ENCODE assay signal across 17 mouse cellular contexts in genomic region chr12:117214272-117214671, GRCm38 (mm10).
DNase-seq lines count a peak whose midpoint lies in the region; ATAC-seq lines count a peak whose summit lies in the region.
"Had no signal": no experiment of that assay in that cellular context is flagged by ENCODE, and none has a peak within 500 bp of the region (broad histone marks: within the 10 kb centered on the region; RNA-seq: fewer than 3 reads in every experiment).

No protein-coding gene starts in this region.

- H3K9me3 ChIP-seq in hindbrain, embryonic 14.5 days (ENCODE audit: control insufficient read depth, low read length): no peaks in the 10 kb centered on the region
- H3K9me3 ChIP-seq in hindbrain, embryonic 12.5 days (replicated peaks): no peaks in the 10 kb centered on the region
- H3K9me3 ChIP-seq in midbrain, embryonic 13.5 days: no peaks in the 10 kb centered on the region
- no peaks in the 10 kb centered on the region for H3K9me3 ChIP-seq in midbrain, embryonic 11.5 days (ENCODE audit: control insufficient read depth, low read length)
- H3K9me3 ChIP-seq: forebrain, embryonic 15.5 days; heart, embryonic 15.5 days; limb, embryonic 10.5 days; liver, embryonic 15.5 days; megakaryocyte, embryonic 14.5 days had no signal

- no peak for DNase-seq in hindbrain, embryonic 14.5 days (ENCODE audit: low spot score)
- no peak for DNase-seq in midbrain, embryonic 11.5 days (ENCODE audit: low spot score, missing footprints)
- peak; percentile 71 to 77 for DNase-seq in left cerebral cortex, postnatal 36 days (ENCODE audit: low spot score in 2 of 2)
- DNase-seq in B cell, adult 2 months: no peak
- DNase-seq: cerebellum, adult 9-11 months; kidney, postnatal 25 days; thymus, postnatal 14 days had no signal

- ATAC-seq in hindbrain, embryonic 14.5 days (ENCODE audit: low FRiP score): no peak
- ATAC-seq in hindbrain, embryonic 12.5 days (ENCODE audit: low FRiP score): no peak
- ATAC-seq in midbrain, embryonic 13.5 days: 0 out of 2 replicates have a peak, but pooled peaks have one; percentile 18
- no peak for ATAC-seq in midbrain, embryonic 11.5 days (ENCODE audit: low FRiP score)
- no peak for ATAC-seq in CD4-positive, CD25-positive, alpha-beta regulatory T cell, adult 4 months
- ATAC-seq: intestine, postnatal 0 days; Patski had no signal

- intact Hi-C loops in left cerebral cortex, postnatal 36 days (cut with DNase I): no loop called here

- H3K36me3 ChIP-seq in hindbrain, embryonic 14.5 days (replicated peaks; ENCODE audit: control insufficient read depth, insufficient read depth): peaks cover 42% of the 10 kb centered on the region
- peaks cover 43% of the 10 kb centered on the region for H3K36me3 ChIP-seq in hindbrain, embryonic 12.5 days
- H3K36me3 ChIP-seq in midbrain, embryonic 13.5 days: peaks cover 82% of the 10 kb centered on the region
- H3K36me3 ChIP-seq in midbrain, embryonic 11.5 days (ENCODE audit: control insufficient read depth, insufficient read depth, low read length): peaks cover 52% of the 10 kb centered on the region
- H3K36me3 ChIP-seq: heart, embryonic 15.5 days; limb, embryonic 10.5 days; liver, embryonic 15.5 days had no signal

- no peaks in the 10 kb centered on the region for H3K27me3 ChIP-seq in hindbrain, embryonic 14.5 days (ENCODE audit: control insufficient read depth, insufficient read depth, low read length)
- H3K27me3 ChIP-seq in hindbrain, embryonic 12.5 days: no peaks in the 10 kb centered on the region
- H3K27me3 ChIP-seq in midbrain, embryonic 13.5 days: no peaks in the 10 kb centered on the region
- H3K27me3 ChIP-seq in midbrain, embryonic 11.5 days (ENCODE audit: control insufficient read depth, insufficient read depth, low read length): no peaks in the 10 kb centered on the region
- H3K27me3 ChIP-seq: forebrain, embryonic 15.5 days; heart, embryonic 15.5 days; liver, embryonic 15.5 days; megakaryocyte, embryonic 14.5 days; Patski had no signal

- no peak overlapping the region for H3K9ac ChIP-seq in hindbrain, embryonic 14.5 days
- no peak overlapping the region for H3K9ac ChIP-seq in hindbrain, embryonic 12.5 days
- H3K9ac ChIP-seq in midbrain, embryonic 13.5 days (replicated peaks): no peak overlapping the region
- H3K9ac ChIP-seq in midbrain, embryonic 11.5 days (ENCODE audit: low read length): no peak overlapping the region
- H3K9ac ChIP-seq: forebrain, embryonic 15.5 days; heart, embryonic 15.5 days; liver, embryonic 15.5 days had no signal

- WGBS in hindbrain, embryonic 14.5 days: 74% methylated on average over 4 of the region's 4 CpGs
- WGBS in hindbrain, embryonic 12.5 days: 89% methylated on average over 4 of the region's 4 CpGs
- 87% methylated on average over 4 of the region's 4 CpGs for WGBS in midbrain, embryonic 13.5 days
- WGBS in midbrain, embryonic 11.5 days: 93% methylated on average over 4 of the region's 4 CpGs

- H3K27ac ChIP-seq in hindbrain, embryonic 14.5 days: 0 out of 2 replicates have a peak overlapping the region, but pooled peaks have one; percentile 34
- H3K27ac ChIP-seq in hindbrain, embryonic 12.5 days: no peak overlapping the region
- H3K27ac ChIP-seq in midbrain, embryonic 13.5 days: peak overlapping the region; percentile 25; the same call in 1 of the 2 replicates
- no peak overlapping the region for H3K27ac ChIP-seq in midbrain, embryonic 11.5 days (ENCODE audit: low read depth, low read length)
- H3K27ac ChIP-seq: heart, embryonic 15.5 days; limb, embryonic 10.5 days; liver, embryonic 15.5 days had no signal

- H3K4me1 ChIP-seq in hindbrain, embryonic 14.5 days (replicated peaks; ENCODE audit: control insufficient read depth, insufficient read depth, low read length): no peaks in the 10 kb centered on the region; the same call in 1 of the 2 replicates
- H3K4me1 ChIP-seq in hindbrain, embryonic 12.5 days: no peaks in the 10 kb centered on the region
- peaks cover 13% of the 10 kb centered on the region for H3K4me1 ChIP-seq in midbrain, embryonic 13.5 days (replicated peaks)
- H3K4me1 ChIP-seq in midbrain, embryonic 11.5 days (ENCODE audit: control insufficient read depth, insufficient read depth, low read length): no peaks in the 10 kb centered on the region
- H3K4me1 ChIP-seq: heart, embryonic 15.5 days; limb, embryonic 10.5 days; liver, embryonic 15.5 days; megakaryocyte, embryonic 14.5 days had no signal

- H3K4me3 ChIP-seq in hindbrain, embryonic 14.5 days (replicated peaks; ENCODE audit: low read length): no peak overlapping the region
- H3K4me3 ChIP-seq in hindbrain, embryonic 12.5 days: no peak overlapping the region
- H3K4me3 ChIP-seq in midbrain, embryonic 13.5 days (replicated peaks): no peak overlapping the region
- H3K4me3 ChIP-seq in midbrain, embryonic 11.5 days (ENCODE audit: low read depth, low read length): no peak overlapping the region
- H3K4me3 ChIP-seq: forebrain, embryonic 15.5 days; heart, embryonic 15.5 days; limb, embryonic 10.5 days; liver, embryonic 15.5 days; megakaryocyte, embryonic 14.5 days had no signal

- no peak overlapping the region for H3K4me2 ChIP-seq in hindbrain, embryonic 14.5 days (replicated peaks)
- H3K4me2 ChIP-seq in hindbrain, embryonic 12.5 days (replicated peaks): no peak overlapping the region
- H3K4me2 ChIP-seq in midbrain, embryonic 13.5 days (replicated peaks): no peak overlapping the region
- no peak overlapping the region for H3K4me2 ChIP-seq in midbrain, embryonic 11.5 days
- H3K4me2 ChIP-seq: forebrain, embryonic 15.5 days; heart, embryonic 15.5 days; liver, embryonic 15.5 days had no signal

Comparison
In these comparisons a context has a peak if more than half of its experiments do, and no peak if none do; other contexts are left out.
1. H3K27ac ChIP-seq: peak in hindbrain, embryonic 14.5 days (single experiment) and midbrain, embryonic 13.5 days (single experiment); none in hindbrain, embryonic 12.5 days (single experiment) and midbrain, embryonic 11.5 days (single experiment).
2. DNase-seq: peak in left cerebral cortex, postnatal 36 days (2 of 2); none in hindbrain, embryonic 14.5 days (single experiment), midbrain, embryonic 11.5 days (single experiment) and B cell, adult 2 months (0 of 2).